Mouse (Mus musculus) heart, embryonic 16.5 days (tissue): ENCODE measurements around the gene Pptc7. TPM values are rescaled to one million over a fixed set of nuclear protein-coding genes. Genes with fewer than 3 reads are reported as not detected.

Source experiments
- ATAC-seq: fragments of 200-750 bp; cut with Nextera tagmentation; replicated peaks from 2 replicates; pipeline ENCODE4 v1.8.0; 2017; ENCODE audit warnings: moderate number of reproducible peaks; ENCODE audit not compliant: insufficient read depth, low FRiP score; ENCODE audit errors: extremely low read depth
- H3K27ac ChIP-seq: fragments of 300-500 bp; sonication (generic); 2 replicates; pipeline ENCODE4 v1.5.1; 2014; ENCODE audit warnings: mild to moderate bottlenecking, low read length, control low read depth, moderate library complexity
- H3K27me3 ChIP-seq: fragments of 300-500 bp; sonication (generic); 2 replicates; pipeline ENCODE4 v1.6.1; 2014; ENCODE audit warnings: low read length, mixed read lengths; ENCODE audit not compliant: control insufficient read depth, insufficient read depth
- H3K36me3 ChIP-seq: fragments of 300-500 bp; sonication (generic); 2 replicates; pipeline ENCODE4 v1.6.1; 2014; ENCODE audit not compliant: control insufficient read depth, insufficient read depth
- H3K4me1 ChIP-seq: fragments of 300-500 bp; sonication (generic); 2 replicates; pipeline ENCODE4 v1.6.1; 2014; ENCODE audit warnings: low read length, mixed read lengths; ENCODE audit not compliant: control insufficient read depth, insufficient read depth
- H3K4me2 ChIP-seq: fragments of 300-500 bp; sonication (generic); 2 replicates; pipeline ENCODE4 v1.6.1; 2014; ENCODE audit warnings: low read depth, mild to moderate bottlenecking, control low read depth, low read length
- H3K4me3 ChIP-seq: fragments of 300-500 bp; sonication (generic); 2 replicates; pipeline ENCODE4 v1.5.1; 2014; ENCODE audit warnings: mild to moderate bottlenecking, control low read depth, low read length
- H3K9ac ChIP-seq: fragments of 300-500 bp; sonication (generic); 2 replicates; pipeline ENCODE4 v1.6.1; 2014; ENCODE audit warnings: low read length, control low read depth
- H3K9me3 ChIP-seq: fragments of 300-500 bp; sonication (generic); replicated peaks from 2 replicates; pipeline ENCODE4 v1.6.1; 2016; ENCODE audit warnings: low read length; ENCODE audit not compliant: control insufficient read depth
- WGBS: fragments of 180-500 bp; shearing (Covaris S2); extraction: QIAGEN DNeasy Blood & Tissue Kit; methylation state at CpG from one replicate; pipeline ENCODE4 v1.1.7; 2014; 5-methylcytosine and 5-hydroxymethylcytosine counted together
- polyA plus RNA-seq: library from polyadenylated mRNA; unstranded; fragments of >200 nt; fragmentation: Nextera tagmentation; extraction: Ambion mirVana; gene quantifications from 2 replicates; pipeline ENCODE4 v1.2.1, GENCODE M21; 2015

Pptc7 gene
- polyA plus RNA-seq, 1 experiment from 2014 or later = 15.0 TPM

DNA sequence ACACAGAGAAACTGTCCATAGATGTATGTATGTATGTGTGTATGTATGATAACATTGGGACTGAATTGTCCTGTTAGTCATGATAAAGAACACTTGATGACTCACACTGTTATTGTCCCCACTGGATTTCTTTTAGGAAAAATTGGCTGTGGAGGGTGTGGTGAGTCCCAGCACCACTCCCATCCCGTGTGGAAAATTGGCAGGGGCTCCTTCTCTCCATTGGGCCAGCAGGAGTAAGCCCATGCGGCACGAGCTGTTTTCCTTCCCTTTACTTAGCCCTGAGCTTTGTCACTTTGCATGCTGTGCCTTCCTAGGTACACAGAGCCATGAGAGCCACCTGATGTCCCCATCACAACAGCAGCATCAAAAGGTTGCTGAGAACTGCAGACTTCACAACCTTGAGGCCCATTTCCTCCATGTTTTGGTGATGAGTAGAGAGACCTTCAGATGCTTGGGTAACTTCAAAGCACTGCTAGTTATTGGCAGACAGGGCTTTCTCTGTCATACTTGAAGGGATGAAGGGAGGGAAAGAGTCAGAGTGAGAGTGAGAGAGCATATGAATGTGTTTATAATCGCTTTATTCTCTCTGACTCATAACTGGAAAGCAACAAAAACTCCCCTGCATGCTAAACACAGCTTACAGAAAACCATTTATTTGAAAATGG lies 4.1 kb downstream of the Pptc7 start:
- 81% methylated on average over 4 of the region's 4 CpGs for WGBS
- H3K4me3 ChIP-seq = no peak overlapping the region

DNA sequence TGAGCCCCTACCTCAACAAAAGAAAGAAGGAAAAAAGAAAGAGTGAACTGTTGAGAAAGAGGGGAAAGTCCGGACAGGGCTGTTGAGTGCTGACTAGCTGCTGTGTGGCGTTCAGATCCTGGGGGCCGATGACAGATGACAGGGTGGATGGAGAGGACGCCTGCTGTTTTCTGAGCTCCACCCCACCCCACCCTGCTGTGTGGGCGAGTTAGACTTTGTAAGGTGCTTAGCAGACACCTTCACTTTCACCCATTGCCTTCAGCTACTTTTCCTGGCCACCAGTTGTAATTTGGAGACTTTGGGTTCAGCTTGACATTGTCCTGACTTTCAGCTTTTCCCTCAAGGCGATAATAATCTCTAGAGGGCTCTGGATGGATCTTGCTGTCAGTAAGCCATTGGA lies 7.0 kb downstream of the Pptc7 start:
- peak overlapping the region; percentile 68 for H3K9ac ChIP-seq
- peaks cover 59% of the 10 kb centered on the region for H3K4me1 ChIP-seq
- peak overlapping the region; percentile 83 for H3K27ac ChIP-seq
- H3K4me3 ChIP-seq = no peak overlapping the region
- ATAC-seq = no peak
- H3K9me3 ChIP-seq = 0 out of 2 replicates have a peak, but pooled peaks cover 3% of the 10 kb centered on the region
- no peaks in the 10 kb centered on the region for H3K27me3 ChIP-seq
- H3K4me2 ChIP-seq = peak overlapping the region; percentile 48
- WGBS = 43% methylated on average over 6 of the region's 6 CpGs
- H3K36me3 ChIP-seq = peaks cover 8% of the 10 kb centered on the region

More for the DNA sequence above, 4.1 kb downstream of the Pptc7 start:
- H3K9ac ChIP-seq = no peak overlapping the region; the same call in 1 of the 2 replicates
- no peak overlapping the region for H3K4me2 ChIP-seq
- no peak for ATAC-seq
- peaks cover 8% of the 10 kb centered on the region for H3K36me3 ChIP-seq
- H3K9me3 ChIP-seq = 0 out of 2 replicates have a peak, but pooled peaks cover 3% of the 10 kb centered on the region
- H3K27me3 ChIP-seq = no peaks in the 10 kb centered on the region
- H3K27ac ChIP-seq = peak overlapping the region; percentile 37; the same call in 1 of the 2 replicates
- peaks cover 46% of the 10 kb centered on the region for H3K4me1 ChIP-seq

- Histone ChIP-seq H3K27me3 (no peaks in the 10 kb centered on the region), H3K4me2 (peak overlapping the region; percentile 48), H3K27ac (peak overlapping the region; percentile 83), H3K4me3 (peak overlapping the region; percentile 14), H3K4me1 (peaks cover 61% of the 10 kb centered on the region), H3K9me3 (0 out of 2 replicates have a peak, but pooled peaks cover 3% of the 10 kb centered on the region), H3K36me3 (peaks cover 8% of the 10 kb centered on the region), H3K9ac (peak overlapping the region; percentile 68)
- no peak for ATAC-seq
- 48% methylated on average over 17 of the region's 17 CpGs for whole genome bisulfite sequencing
Observed at GRCm38 (mm10) chr5:122291553-122292339, 7.6 kb downstream of the Pptc7 start.

DNA sequence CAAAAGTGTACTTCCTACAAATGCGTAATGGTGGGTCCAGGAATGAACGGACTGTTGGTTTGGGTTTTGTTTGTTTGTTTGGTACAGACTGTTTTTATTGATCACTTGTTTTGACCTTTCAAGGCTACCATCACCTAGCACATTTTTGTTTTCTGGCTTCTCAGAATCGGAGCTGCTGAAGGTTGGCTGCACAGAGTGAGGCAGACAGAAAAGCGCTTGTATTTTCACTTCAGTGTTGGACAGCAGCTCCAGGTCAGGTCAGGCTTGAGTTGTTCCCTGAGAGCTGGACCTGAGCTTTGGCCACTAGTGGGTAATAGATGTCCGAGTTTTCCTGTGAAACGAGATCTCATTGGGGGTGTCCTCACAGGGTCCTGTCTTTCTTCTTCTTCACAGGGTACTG lies 9.0 kb downstream of the Pptc7 start:
- 58% methylated on average over 6 of the region's 6 CpGs for WGBS
- peaks cover 54% of the 10 kb centered on the region for H3K4me1 ChIP-seq
- H3K9ac ChIP-seq = no peak overlapping the region
- H3K9me3 ChIP-seq = 0 out of 2 replicates have a peak, but pooled peaks cover 3% of the 10 kb centered on the region
- no peak overlapping the region for H3K4me3 ChIP-seq
- H3K4me2 ChIP-seq = no peak overlapping the region; the same call in 1 of the 2 replicates
- no peak for ATAC-seq
- peaks cover 8% of the 10 kb centered on the region for H3K36me3 ChIP-seq
- no peaks in the 10 kb centered on the region for H3K27me3 ChIP-seq
- peak overlapping the region; percentile 61 for H3K27ac ChIP-seq

GRCm38 (mm10) chr5:122294219-122294735 lies 10.1 kb downstream of the Pptc7 start:
- no peak overlapping the region for H3K4me3 ChIP-seq
- H3K4me1 ChIP-seq = peaks cover 55% of the 10 kb centered on the region
- no peak overlapping the region for H3K4me2 ChIP-seq
- no peaks in the 10 kb centered on the region for H3K27me3 ChIP-seq
- no peak overlapping the region for H3K9ac ChIP-seq
- peaks cover 6% of the 10 kb centered on the region for H3K36me3 ChIP-seq
- no peak overlapping the region for H3K27ac ChIP-seq
- WGBS = 81% methylated on average over 3 of the region's 3 CpGs
- ATAC-seq = no peak
- 0 out of 2 replicates have a peak, but pooled peaks cover 3% of the 10 kb centered on the region for H3K9me3 ChIP-seq

- no peaks in the 10 kb centered on the region for H3K9me3 ChIP-seq
- WGBS = 78% methylated on average over 14 of the region's 14 CpGs
- peaks cover 58% of the 10 kb centered on the region for H3K4me1 ChIP-seq
- H3K4me3 ChIP-seq = no peak overlapping the region
- no peak overlapping the region for H3K4me2 ChIP-seq
- no peaks in the 10 kb centered on the region for H3K36me3 ChIP-seq
- H3K9ac ChIP-seq = no peak overlapping the region
- ATAC-seq = no peak
- H3K27me3 ChIP-seq = no peaks in the 10 kb centered on the region
- H3K27ac ChIP-seq = no peak overlapping the region
Observed at GRCm38 (mm10) chr5:122295113-122295935, 11.2 kb downstream of the Pptc7 start.

GRCm38 (mm10) chr5:122300071-122300518 lies 15.9 kb downstream of the Pptc7 start:
- H3K36me3 ChIP-seq = no peaks in the 10 kb centered on the region
- no peak overlapping the region for H3K4me3 ChIP-seq
- H3K4me1 ChIP-seq = peaks cover 51% of the 10 kb centered on the region
- 80% methylated on average over 6 of the region's 6 CpGs for WGBS
- peak overlapping the region; percentile 21; the same call in 1 of the 2 replicates for H3K27ac ChIP-seq
- ATAC-seq = no peak
- no peak overlapping the region for H3K9ac ChIP-seq
- no peaks in the 10 kb centered on the region for H3K27me3 ChIP-seq
- no peak overlapping the region for H3K4me2 ChIP-seq
- H3K9me3 ChIP-seq = no peaks in the 10 kb centered on the region
